ENCODE assay signal across 8 mouse cellular contexts in genomic region chr3:96237335-96237903, GRCm38 (mm10). TPM values are rescaled to one million over a fixed set of nuclear protein-coding genes. Genes with fewer than 3 reads are reported as not detected.
DNase-seq lines count a peak whose midpoint lies in the region; ATAC-seq and TF ChIP-seq lines count a peak whose summit lies in the region.

No protein-coding gene starts in this region.

- H3K27me3 ChIP-seq in E14TG2a.4 (ENCODE audit: insufficient read depth, low read length) = no peaks in the 10 kb centered on the region
- H3K27me3 ChIP-seq in forebrain, embryonic 13.5 days = no peaks in the 10 kb centered on the region
- no peaks in the 10 kb centered on the region for H3K27me3 ChIP-seq in liver, embryonic 15.5 days

- H3K4me3 ChIP-seq in E14TG2a.4 (replicated peaks; ENCODE audit: low read length) = peak overlapping the region; percentile 81
- H3K4me3 ChIP-seq in forebrain, embryonic 13.5 days = peak overlapping the region; percentile 48
- peak overlapping the region; percentile 65 for H3K4me3 ChIP-seq in liver, embryonic 15.5 days (replicated peaks)

- ATAC-seq in forebrain, embryonic 13.5 days = no peak
- ATAC-seq in liver, embryonic 15.5 days (ENCODE audit: insufficient read depth) = no peak
- ATAC-seq in megakaryocyte-erythroid progenitor cell, adult 5-6 weeks (replicated peaks; ENCODE audit: low FRiP score, low TSS enrichment, poor library complexity, severe bottlenecking) = no peak

- DNase-seq in 3T3-L1 (ENCODE audit: low read depth, low spot score) = peak; percentile 62
- no peak for DNase-seq in left cerebral cortex, adult 11 months (ENCODE audit: low spot score)
- no peak for DNase-seq in cerebellum, postnatal 4 days (ENCODE audit: low spot score in 2 of 2)
- no peak for DNase-seq in kidney, postnatal 25 days

- peak overlapping the region; percentile 78 for H3K9ac ChIP-seq in forebrain, embryonic 13.5 days
- H3K9ac ChIP-seq in liver, embryonic 15.5 days = peak overlapping the region; percentile 77

- TF ChIP-seq CTCF in E14TG2a.4 (conservative IDR thresholded peaks at IDR 0.05; ENCODE audit: low read length) = no peak

- H3K4me2 ChIP-seq in forebrain, embryonic 13.5 days = peak overlapping the region; percentile 64
- peak overlapping the region; percentile 75 for H3K4me2 ChIP-seq in liver, embryonic 15.5 days

- H3K27ac ChIP-seq in forebrain, embryonic 13.5 days = peak overlapping the region; percentile 81
- H3K27ac ChIP-seq in liver, embryonic 15.5 days (replicated peaks) = peak overlapping the region; percentile 95

- H3K4me1 ChIP-seq in E14TG2a.4 (replicated peaks; ENCODE audit: low read depth, low read length) = peaks cover 37% of the 10 kb centered on the region
- peaks cover 27% of the 10 kb centered on the region for H3K4me1 ChIP-seq in forebrain, embryonic 13.5 days
- peaks cover 42% of the 10 kb centered on the region for H3K4me1 ChIP-seq in liver, embryonic 15.5 days (replicated peaks)

- H3K36me3 ChIP-seq in E14TG2a.4 (ENCODE audit: insufficient read depth, low read length) = peaks cover 26% of the 10 kb centered on the region; the same call in 1 of the 2 replicates
- no peaks in the 10 kb centered on the region for H3K36me3 ChIP-seq in forebrain, embryonic 13.5 days (ENCODE audit: poor library complexity, severe bottlenecking)
- H3K36me3 ChIP-seq in liver, embryonic 15.5 days (replicated peaks) = no peaks in the 10 kb centered on the region

- no peaks in the 10 kb centered on the region for H3K9me3 ChIP-seq in E14TG2a.4 (ENCODE audit: low read length)
- H3K9me3 ChIP-seq in forebrain, embryonic 13.5 days (replicated peaks) = no peaks in the 10 kb centered on the region
- no peaks in the 10 kb centered on the region for H3K9me3 ChIP-seq in liver, embryonic 15.5 days (replicated peaks)

- WGBS in forebrain, embryonic 13.5 days = 21% methylated on average over 7 of the region's 7 CpGs
- 22% methylated on average over 7 of the region's 7 CpGs for WGBS in liver, embryonic 15.5 days (ENCODE audit: insufficient replicate concordance)

RNA-seq across cellular contexts. Expression of gene Hist2h3c2, which starts 1.5 kb away (rescaled TPM):
- 14.7 and 15.0 TPM in 2 replicates for polyA plus RNA-seq in forebrain, embryonic 13.5 days (2015; fragmentation: Nextera tagmentation; extraction: Ambion mirVana)
- 10.8 and 13.6 TPM in 2 replicates for polyA plus RNA-seq in liver, embryonic 15.5 days (2015; fragmentation: Nextera tagmentation; extraction: Ambion mirVana)
- 238 and 244 TPM in 2 replicates for total RNA-seq in megakaryocyte-erythroid progenitor cell, adult 5-6 weeks (2014; fragmentation: Nextera tagmentation)
- total RNA-seq in megakaryocyte-erythroid progenitor cell, adult 5-6 weeks (2017) = 41.9 and 280 TPM in 2 replicates

RNA-seq across cellular contexts. Expression of gene Hist2h2aa2, which starts 2.7 kb away (rescaled TPM):
- polyA plus RNA-seq in forebrain, embryonic 13.5 days (2015; fragmentation: Nextera tagmentation; extraction: Ambion mirVana) = 74.1 and 91.2 TPM in 2 replicates
- 54.8 and 64.9 TPM in 2 replicates for polyA plus RNA-seq in liver, embryonic 15.5 days (2015; fragmentation: Nextera tagmentation; extraction: Ambion mirVana)
- 61.3 and 86.2 TPM in 2 replicates for total RNA-seq in megakaryocyte-erythroid progenitor cell, adult 5-6 weeks (2014; fragmentation: Nextera tagmentation)
- not detected in 2 replicates for total RNA-seq in megakaryocyte-erythroid progenitor cell, adult 5-6 weeks (2017)

RNA-seq across cellular contexts. Expression of gene Hist2h2aa1, which starts 7.9 kb away (rescaled TPM):
- polyA plus RNA-seq in forebrain, embryonic 13.5 days (2015; fragmentation: Nextera tagmentation; extraction: Ambion mirVana) = 46.4 and 48.0 TPM in 2 replicates
- 31.3 and 45.2 TPM in 2 replicates for polyA plus RNA-seq in liver, embryonic 15.5 days (2015; fragmentation: Nextera tagmentation; extraction: Ambion mirVana)
- 17.9 and 44.2 TPM in 2 replicates for total RNA-seq in megakaryocyte-erythroid progenitor cell, adult 5-6 weeks (2014; fragmentation: Nextera tagmentation)
- 5,412 and 6,422 TPM in 2 replicates for total RNA-seq in megakaryocyte-erythroid progenitor cell, adult 5-6 weeks (2017)

RNA-seq across cellular contexts. Expression of gene Hist2h3c1, which starts 9.1 kb away (rescaled TPM):
- polyA plus RNA-seq in forebrain, embryonic 13.5 days (2015; fragmentation: Nextera tagmentation; extraction: Ambion mirVana) = 0.34 and 0.93 TPM in 2 replicates
- 2.5 and 3.2 TPM in 2 replicates for polyA plus RNA-seq in liver, embryonic 15.5 days (2015; fragmentation: Nextera tagmentation; extraction: Ambion mirVana)
- 2.9 and 4.4 TPM in 2 replicates for total RNA-seq in megakaryocyte-erythroid progenitor cell, adult 5-6 weeks (2014; fragmentation: Nextera tagmentation)
- not detected in 2 replicates for total RNA-seq in megakaryocyte-erythroid progenitor cell, adult 5-6 weeks (2017)

RNA-seq across cellular contexts. Expression of gene Hist2h2be, which starts 16.5 kb away (rescaled TPM):
- 10.7 and 11.0 TPM in 2 replicates for polyA plus RNA-seq in forebrain, embryonic 13.5 days (2015; fragmentation: Nextera tagmentation; extraction: Ambion mirVana)
- polyA plus RNA-seq in liver, embryonic 15.5 days (2015; fragmentation: Nextera tagmentation; extraction: Ambion mirVana) = 6.5 and 7.7 TPM in 2 replicates
- 10.8 and 11.4 TPM in 2 replicates for total RNA-seq in megakaryocyte-erythroid progenitor cell, adult 5-6 weeks (2014; fragmentation: Nextera tagmentation)
- total RNA-seq in megakaryocyte-erythroid progenitor cell, adult 5-6 weeks (2017) = 7.4 and 10.0 TPM in 2 replicates
